Mouse (Mus musculus) gonadal fat pad, adult 2 months (tissue): Measurements from ENCODE around the gene Tsfm. TPM values are rescaled to one million over a fixed set of nuclear protein-coding genes. Genes with fewer than 3 reads are reported as not detected.
A peak's percentile ranks its signal among the peaks of the same experiment; 100 is the strongest.
"Not testable (repeated sequence)": the region's sequence is repeated elsewhere in the genome, so short reads cannot be mapped to it uniquely, and the experiment has no call there.

ENCODE experiments used
- DNase-seq: peaks from one replicate; pipeline ENCODE4 v3.0.0-alpha.2; 2012; ENCODE audit warnings: low read depth
- polyA plus RNA-seq: library from polyadenylated mRNA; depleted of rRNA; stranded (reverse); fragments of >200 nt; gene quantifications from 2 replicates; pipeline ENCODE4 v1.2.3, GENCODE M21; 2012; rRNA removed

The Tsfm gene
- 27.1 and 32.9 TPM in 2 replicates for polyA plus RNA-seq

DNA sequence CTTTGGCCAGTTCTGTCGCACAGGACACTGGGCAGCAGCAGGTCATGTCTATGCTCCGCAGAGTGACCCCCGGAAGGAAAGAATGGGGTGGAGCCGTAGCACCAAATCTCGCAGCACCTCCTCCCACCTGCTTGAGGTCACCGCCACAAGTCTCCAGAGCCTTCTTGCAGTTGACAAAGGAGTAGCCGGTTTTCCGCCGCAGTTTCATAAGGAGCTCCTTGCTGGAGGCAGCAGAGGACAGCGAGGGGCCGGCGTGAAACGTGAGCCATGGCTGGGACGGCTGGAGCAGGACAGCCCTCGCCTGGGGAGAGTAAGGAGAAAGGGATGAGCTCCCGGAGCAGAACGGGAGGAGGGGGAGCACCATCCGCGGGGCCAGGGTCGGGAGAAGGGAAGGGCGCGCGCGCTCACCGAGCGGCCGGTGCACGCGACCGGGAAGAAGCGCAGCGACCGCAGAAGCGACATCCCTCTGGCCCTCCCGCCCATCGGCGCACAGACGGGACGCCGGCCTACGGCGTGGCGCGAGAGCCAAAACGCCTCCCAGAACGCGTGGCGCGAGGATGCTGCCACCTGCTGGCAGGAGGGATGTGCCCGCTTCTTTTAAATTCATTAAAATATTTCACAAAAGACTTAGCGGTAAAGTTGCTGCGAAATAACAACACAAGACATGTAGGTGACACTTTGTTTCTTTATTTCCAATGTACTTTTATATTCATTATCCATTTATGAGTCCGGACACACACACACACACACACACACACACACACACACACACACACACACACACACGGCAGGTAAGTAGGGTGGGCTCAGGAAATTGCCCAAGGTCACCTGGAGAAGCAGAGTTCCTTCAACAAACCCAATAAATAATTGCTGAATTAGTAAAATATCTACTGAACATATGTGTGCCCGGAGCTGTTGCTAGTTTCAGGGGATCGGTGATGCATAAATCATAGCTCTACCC is at the start of gene Tsfm:
Gene Tsfm, minus strand, starts transcription at position 505 of the 961 bp plus-strand sequence.
- DNase-seq = no peak

DNA sequence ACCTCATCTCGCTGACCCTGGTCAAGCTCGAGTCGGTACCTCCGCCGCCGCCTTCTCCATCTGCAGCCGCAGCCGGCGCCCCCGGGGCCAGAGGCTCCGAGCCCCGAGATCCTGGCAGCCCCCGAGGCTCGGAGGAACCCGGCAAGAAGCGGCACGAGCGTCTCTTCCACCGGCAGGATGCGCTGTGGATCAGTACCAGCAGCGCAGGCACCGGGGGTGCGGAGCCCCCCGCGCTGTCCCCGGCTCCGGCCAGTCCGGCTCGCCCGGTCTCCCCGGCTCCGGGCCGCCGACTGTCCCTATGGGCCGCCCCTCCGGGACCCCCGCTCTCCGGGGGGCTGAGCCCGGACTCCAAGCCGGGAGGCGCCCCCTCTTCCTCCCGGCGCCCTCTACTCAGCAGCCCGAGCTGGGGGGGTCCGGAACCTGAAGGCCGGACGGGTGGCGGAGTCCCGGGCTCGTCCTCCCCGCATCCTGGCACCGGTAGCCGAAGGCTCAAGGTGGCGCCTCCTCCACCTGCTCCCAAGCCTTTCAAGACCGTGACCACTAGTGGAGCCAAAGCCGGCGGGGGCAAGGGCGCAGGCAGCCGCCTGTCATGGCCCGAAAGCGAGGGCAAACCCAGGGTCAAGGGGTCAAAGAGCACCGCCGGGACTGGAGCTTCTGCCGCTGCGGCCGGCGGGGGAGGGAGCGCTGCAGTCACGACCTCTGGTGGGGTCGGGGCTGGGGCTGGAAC is 49.2 kb upstream of the Tsfm start:
- DNase-seq = no peak

DNA sequence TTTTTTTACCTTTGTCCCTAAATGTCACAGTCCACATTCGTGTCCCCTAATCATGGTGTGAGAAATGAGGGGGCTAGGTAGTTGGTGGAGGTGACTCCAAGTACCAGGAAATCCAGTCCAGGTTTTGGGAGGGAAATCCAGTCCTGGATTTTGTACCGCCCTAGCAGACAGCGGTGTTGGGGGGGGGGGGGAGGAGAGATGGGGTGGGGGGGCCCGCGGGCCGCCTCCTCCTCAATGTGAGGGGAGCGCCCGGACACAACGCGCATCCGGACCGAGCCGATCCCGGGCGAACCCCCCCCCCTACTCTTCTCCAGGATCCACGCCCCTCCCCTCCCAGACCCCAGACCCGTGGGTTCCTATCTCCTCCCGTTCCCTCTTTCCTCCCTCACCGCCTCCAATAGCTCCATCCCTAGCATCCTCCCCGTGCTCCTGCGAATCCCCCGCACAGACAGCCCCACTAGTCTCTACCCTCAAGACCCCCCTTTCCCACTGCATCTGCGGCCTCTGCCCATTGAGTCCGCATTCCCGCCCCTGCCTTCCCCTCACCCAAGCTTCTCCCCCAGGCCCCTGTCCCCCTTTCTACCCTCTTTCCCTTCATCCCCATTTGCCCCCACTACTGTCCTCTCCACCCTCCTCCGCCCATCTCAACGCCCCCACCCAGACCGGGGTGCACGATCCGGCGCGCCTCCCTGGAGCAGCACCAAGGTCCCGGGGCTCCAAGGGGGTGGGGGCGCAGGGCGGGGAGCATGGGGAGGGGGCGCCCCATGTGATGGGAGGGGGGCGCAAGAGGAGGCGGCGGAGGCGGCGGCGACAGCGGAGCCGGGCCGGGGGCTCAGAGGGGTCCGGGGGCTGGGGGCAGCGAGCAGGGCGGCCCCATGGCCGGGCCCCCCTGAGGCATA is 48.3 kb upstream of the Tsfm start:
- no peak for DNase-seq

DNA sequence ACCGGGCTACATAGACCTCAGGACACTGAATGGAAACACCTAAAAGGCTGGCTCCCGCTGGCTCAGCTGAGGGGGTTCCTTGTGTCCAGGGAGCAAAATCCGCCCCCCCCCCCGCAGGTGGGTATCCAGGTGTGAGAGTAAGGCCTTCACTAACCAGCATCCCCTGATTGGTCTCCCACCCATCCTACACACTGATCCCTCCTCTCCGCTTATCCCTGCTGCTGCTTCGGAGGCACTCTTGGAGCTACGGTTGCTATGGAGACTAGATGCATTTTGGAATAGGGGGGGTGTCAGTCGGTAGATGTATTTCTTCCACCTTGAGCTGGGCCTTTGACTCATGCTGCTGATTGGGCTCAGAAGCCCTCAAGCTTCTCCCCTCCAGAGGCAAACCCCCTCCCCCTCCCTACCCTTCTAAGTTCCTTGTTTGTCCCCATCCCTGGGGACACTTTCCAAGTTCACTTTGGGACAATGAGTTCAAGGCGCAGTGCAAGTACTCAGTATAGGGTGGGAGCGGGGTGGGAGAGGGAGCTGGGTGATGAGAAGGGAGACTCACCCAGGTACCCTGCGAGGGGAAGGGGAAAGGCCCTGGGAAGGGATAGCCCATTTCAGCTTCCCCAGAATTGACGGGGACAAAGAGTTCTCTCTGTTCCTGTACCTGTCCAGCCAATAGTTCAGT is 47.5 kb upstream of the Tsfm start:
- no peak for DNase-seq

DNA sequence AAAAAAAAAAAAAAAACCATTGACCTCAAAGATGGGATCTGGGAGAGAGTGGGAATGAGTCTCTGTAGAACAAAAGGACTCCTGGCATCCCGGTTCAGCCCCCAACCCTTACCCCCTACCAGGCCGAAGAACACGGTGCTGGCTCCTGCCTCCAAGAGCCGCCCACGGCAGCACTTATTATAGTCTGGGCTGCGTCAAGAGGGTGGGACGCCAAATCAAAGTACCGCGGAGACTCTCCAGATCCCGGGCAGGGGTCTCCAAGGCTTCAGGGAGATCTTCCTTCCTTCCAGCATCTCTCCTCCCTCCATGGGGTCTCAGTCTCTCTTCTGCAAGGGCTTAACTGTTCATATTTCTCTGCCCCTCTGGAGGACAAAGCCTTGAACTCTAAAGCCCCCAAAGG is 46.9 kb upstream of the Tsfm start:
- DNase-seq = no peak

DNA sequence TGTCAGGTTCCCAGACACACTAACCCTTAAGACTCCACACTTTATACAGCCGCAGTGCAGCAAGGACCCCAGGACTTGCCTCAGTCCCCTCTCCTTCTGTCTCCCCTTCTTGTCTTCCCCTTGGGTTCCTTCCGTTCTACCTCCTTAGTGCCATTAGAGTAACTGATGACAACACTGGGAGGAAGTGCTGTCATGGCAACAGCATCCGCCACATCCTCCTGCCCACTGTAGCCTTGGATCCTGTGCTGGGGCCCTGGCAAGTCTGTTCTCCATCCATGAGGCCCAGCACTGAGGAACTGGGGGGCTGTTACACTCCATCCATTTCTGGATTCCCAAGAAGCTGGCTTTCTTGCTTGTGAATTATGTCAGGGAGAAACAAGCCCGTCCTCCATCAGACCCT is 45.4 kb upstream of the Tsfm start:
- no peak for DNase-seq

DNA sequence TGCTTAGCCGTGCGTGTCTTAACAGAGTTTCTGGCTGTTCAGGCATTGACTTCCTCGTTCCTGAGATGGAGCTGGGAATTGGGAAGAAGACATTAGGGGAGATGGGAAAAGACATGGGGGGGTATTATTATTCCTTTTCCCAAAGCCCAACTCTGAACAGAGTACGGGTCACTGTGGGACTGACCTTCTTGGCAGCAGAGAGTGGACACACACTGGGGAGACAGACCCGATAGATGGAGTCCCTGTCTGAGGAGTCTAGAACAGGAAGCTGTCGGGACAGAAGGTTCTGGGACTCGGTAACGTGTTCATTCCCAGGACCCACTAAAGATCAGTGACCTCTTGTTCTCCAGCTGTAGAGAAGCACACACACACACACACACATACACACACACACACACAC is 45.0 kb upstream of the Tsfm start:
- DNase-seq = no peak

DNA sequence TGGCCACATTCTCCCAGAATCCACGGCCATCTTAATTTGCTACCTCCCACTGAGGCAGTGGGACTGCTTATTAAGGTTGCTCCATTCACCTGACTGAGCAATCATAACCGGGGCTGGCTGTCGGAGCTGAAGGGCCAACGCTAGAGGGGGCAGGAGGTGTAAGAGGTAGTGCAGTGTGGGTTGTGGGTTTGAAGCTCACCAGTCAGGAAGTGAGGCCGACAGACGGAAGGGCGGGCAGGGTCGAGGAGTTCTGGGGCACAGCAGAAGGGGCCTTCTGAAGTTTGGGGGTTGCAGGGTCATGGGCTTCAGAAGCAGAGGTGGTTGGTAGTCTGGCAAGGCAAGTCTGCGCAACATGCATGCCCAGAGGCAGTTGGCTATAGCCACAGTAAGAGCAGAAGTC is 44.4 kb upstream of the Tsfm start, which contains the start of gene Agap2:
Gene Agap2, plus strand, starts transcription at position 205 of the 400 bp plus-strand sequence.
- DNase-seq = no peak

DNA sequence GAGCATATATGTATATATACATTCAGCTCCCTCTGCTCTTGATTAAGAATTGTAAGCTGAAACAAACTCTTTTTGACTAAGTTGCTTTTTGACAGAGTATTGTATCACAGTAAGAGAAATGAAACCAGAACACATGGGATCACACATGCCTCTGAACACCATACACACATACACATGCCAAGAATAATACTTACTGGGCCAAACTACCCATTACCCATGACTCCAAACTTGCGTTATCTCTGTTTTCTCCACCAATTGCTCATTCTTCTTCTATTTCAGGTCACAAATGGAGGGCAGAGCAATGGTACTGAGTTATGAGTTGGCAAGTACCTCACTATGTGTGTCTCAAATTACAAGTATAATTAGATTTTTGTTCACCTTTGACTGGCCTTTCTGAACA is 43.3 kb upstream of the Tsfm start:
- no peak for DNase-seq

DNA sequence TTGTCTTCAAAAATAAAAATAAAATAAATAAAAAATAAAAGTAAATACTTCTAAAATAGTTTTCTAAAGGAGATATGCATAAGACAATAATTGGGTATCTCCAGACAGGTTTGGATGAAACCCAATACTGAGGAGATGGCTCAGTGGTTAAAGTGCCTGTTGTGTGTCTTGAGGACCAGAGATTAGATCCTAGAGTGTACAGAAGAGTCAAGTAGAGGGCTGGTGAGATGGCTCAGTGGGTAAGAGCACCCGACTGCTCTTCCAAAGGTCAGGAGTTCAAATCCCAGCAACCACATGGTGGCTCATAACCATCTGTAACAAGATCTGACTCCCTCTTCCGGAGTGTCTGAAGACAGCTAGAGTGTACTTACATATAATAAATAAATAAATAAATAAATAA is 42.3 kb upstream of the Tsfm start:
- DNase-seq = not testable (repeated sequence)

DNA sequence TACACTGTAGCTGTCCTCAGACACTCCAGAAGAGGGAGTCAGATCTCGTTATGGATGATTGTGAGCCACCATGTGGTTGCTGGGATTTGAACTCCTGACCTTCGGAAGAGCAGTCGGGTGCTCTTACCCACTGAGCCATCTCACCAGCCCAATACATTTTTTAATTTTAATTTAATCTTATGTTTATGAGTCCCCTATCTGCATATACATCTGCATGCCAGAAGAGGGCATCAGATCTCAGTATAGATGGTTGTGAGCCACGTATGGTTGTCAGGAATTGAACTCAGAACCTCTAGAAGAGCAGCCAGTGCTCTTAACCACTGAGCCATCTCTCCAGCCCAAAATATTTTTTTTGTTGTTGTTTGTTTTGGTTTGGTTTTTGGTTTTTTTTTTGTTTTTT is 41.6 kb upstream of the Tsfm start:
- not testable (repeated sequence) for DNase-seq

DNA sequence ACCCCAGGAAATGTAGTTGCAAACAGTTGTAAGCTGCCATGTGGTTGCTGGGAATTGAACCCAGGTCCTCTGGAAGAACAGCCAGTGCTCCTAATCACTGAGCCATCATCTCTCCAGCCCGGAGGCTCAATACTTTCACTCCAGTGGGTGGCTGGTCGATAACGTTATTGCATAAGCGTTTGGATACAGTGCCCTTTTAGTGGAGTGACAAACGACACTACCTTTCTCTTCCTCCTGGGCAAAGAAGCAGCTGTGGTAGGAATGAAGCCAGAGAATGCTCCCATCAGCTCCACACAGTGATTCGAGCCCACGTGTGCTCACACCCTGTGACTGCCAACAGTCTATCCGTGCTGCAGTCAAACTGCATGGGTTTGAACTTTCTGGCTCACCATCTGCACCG is 40.6 kb upstream of the Tsfm start:
- no peak for DNase-seq

DNA sequence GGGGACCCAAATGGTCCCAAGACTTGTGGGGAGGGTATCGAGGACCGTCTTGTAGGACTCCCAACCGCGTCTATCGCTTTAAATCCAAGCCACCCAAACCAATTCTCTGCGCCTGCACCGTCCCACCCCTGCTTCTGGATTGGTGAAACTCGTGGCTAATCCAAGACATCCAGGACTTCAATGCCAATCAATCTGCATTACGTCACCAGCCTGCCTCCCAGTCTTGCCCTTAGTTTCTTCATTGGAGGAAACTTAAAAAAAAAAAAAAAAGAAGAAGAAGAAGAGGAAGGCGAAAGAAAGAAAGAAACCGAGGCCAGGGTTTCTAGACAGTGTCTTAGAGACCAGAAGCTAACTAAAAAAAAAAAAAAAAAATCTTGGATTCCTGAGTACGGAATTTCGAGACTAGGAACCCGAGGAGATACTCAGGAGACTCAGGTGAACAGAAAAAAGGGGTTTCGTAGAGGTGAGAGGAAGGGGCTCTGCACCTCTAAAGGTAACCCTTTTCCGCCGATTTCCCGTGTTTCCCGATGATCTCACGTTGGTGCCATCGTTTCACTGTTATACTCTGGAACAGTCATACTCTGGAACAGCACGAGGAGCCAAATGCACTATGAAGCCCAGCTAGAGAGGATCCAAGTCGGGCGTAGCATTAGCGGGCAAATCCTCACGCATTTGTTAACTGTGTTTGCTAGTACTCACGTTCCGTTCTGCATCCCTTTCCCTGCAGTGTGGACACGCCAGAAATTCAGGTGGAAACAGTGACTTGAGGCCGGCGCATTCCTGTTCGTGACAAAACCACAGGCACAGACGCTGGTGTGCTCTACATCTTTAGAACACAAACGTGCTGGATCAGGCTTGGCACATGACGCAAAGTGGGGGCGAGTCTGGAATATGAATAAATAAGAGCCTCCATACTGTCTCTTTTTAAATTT is 39.8 kb upstream of the Tsfm start, which contains the start of gene Tspan31:
Gene Tspan31, minus strand, starts transcription at position 75 of the 932 bp plus-strand sequence.
- DNase-seq = peak; percentile 85

DNA sequence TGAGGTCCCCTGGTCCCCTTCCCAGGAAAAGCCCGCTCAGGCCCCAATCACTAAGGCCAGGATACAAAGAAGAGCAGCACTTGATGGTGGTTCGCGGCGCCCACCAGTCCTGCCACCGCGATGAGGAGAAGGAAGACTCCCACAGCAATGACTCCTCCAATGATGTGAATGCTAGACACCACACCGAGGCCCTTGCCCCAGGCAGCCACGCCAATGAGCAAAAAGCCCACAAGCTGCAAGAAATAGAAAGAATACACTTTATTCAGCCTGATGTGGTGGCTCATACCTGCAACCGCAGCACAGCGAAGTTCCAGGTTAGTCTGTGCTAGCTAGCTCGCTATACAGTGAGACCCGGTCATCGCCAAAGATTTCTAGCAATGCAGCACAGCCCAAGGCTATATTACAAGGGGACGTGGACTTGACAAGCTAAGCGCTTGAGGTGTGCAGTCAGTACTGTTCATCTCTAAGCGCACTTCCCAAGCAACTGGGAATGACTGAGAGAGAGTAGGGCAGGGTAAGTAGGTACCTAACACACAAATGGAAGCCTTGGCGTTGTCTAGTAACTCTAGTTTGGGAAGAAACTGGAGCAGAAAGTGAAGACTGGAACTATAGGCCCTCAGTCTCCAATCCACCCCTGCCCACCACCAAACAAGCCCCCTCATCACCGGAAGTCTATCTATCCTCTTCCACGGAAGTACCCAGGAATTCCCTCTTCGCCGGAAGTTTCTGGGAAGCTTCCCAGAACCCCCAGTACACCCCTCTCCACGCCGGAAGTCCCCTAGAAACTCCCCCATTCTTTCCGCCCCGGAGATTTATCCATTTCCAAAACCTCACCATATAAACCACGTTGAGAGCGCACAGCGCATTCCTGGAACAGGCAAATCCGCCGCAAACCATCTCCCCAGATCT is 38.9 kb upstream of the Tsfm start:
- no peak for DNase-seq

DNA sequence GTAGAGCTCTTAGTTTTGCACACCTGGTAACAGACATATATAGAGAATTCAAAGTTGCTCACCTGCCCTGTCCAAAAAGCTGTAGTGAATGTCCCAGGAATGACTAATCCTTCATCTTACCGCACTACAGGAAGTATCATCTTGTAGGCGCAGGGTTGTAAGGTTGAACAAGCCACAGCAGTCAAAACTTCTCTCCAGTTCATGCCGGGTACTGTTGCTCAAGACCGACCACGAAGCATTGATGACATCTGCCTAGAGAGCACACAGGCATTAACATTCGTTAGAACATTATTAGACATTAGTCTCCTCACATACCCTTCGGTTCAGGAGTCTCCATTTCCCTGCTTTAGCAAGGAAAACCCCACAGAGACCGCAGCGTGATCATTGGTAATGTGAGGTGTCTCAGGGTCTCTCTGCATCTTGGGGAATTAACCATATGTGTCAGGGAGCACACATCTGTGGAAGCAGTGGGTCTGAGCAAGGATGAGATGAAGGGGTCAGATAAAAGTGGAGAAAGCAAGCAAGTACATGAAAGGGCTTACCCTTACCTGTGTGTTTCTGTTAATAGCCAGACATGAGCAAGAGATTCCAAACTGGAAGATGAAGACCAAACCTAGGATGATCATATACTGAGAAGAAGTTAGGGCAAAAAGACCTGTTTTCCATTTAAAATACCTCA is 37.9 kb upstream of the Tsfm start:
- no peak for DNase-seq

DNA sequence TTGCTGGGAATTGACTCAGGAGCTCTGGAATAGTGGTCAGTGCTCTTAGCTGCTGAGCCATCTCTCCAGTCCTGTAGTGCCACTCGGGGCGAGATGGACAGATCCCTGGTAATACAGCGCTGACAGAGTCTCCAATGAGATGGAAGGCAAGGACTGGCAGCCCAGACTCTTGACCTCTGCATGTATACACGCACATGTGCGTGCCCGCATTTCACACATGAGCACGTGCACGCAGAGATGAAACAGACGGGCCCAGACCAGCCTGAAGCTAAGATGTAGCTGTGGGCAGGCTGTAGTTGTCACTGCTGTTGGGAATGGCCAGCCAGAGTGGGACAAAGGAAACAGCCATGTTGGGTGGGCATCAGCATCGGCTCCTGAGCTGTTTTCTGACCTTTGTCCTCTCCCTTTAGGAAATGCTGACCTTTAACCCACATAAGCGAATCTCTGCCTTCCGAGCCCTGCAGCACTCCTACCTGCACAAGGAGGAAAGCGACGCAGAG is 35.9 kb upstream of the Tsfm start:
- no peak for DNase-seq

DNA sequence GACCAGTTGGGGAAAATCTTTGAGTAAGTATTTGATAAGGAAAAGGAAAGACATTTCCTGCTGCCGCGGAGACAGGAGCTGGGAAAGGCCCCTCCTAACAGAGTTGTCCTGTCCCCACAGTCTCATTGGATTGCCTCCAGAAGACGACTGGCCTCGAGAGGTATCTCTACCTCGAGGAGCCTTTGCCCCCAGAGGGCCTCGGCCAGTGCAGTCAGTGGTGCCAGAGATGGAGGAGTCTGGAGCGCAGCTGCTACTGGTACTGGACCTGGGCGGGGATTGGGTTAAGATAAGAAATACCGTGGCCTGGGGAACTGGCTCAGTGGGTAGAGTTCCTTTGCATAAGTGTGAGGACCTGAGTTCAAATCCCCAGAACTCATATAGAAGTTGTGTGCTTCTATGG is 35.3 kb upstream of the Tsfm start:
- DNase-seq = no peak
